Mouse (Mus musculus): Measurements from ENCODE around the gene Lbr. TPM values are rescaled to one million over a fixed set of nuclear protein-coding genes. Genes with fewer than 3 reads are reported as not detected.

Lbr gene
- polyA plus RNA-seq, 1 experiment from 2014 or later: 119 TPM

DNA sequence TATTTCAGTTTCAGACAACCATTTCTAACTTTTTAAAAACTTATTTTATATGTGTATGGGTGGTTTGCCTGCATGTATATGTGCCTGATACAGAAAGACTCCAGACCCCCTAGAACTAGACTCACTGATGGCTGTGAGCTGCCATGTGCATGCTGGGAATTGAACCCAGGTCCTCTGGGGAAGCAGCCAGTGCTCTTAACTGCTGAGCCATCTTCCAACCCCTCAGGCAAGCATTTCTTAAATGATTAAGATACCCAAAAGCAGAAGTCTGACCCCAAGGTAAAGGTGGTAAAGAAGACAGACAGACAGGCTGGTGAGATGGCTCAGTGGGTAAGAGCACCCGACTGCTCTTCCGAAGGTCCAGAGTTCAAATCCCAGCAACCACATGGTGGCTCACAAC, 12.0 kb upstream of the Lbr start:
- no peak overlapping the region for H3K4me2 ChIP-seq (ENCODE audit: low read depth, low read length)
- H3K27me3 ChIP-seq (ENCODE audit: insufficient read depth, low read length): no peaks in the 10 kb centered on the region
- TF ChIP-seq EP300 (IDR thresholded peaks at IDR 0.05; ENCODE audit: low read depth) (no peak), CTCF (IDR thresholded peaks at IDR 0.05; ENCODE audit: low read depth) (no peak)
- no peaks in the 10 kb centered on the region for H3K36me3 ChIP-seq (replicated peaks; ENCODE audit: insufficient read depth, low read length)
- H3K4me1 ChIP-seq (ENCODE audit: insufficient read depth): peaks cover 8% of the 10 kb centered on the region
- ATAC-seq (no peak), DNase-seq (no peak)
- H3K4me3 ChIP-seq (ENCODE audit: low read depth, low read length): no peak overlapping the region
- no peaks in the 10 kb centered on the region for H3K9me3 ChIP-seq (ENCODE audit: low read length)
- no peak overlapping the region for H3K9ac ChIP-seq (replicated peaks)
- no peak overlapping the region for H3K27ac ChIP-seq (ENCODE audit: low read depth)
- 91% methylated on average over 2 of the region's 2 CpGs for WGBS (ENCODE audit: insufficient replicate concordance)

DNA sequence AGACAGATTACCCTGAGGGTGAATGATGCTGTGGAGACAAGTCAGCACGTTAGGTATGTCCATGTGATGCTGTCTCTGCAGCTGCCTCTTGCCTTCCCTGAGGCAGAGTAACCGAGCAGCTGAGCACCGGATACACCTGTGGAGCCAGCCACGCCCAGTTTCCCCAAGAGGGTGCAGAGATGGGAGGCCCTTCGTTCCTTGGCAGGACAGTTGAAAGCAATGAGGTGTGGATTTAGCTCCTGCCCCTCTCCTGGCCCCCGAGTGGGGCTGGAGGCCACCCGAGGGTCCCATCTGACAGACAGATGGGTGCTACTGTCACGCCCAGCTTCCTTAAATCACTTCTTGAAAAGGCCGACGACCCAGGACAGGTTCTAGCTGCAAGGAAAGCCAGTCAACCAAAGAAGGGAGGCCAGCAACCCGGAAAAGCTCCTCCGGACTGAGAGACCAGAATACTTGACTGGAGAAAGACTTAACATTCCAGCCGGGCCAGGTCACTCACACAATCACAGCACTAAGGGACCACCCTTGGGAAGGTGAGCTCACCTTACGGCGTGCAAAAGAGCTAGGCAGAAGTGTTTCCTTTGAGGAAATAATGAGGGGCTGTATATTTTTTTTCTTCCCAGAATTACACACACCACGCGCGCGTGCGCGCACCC, 10.4 kb upstream of the Lbr start:
- Histone ChIP-seq H3K9ac (replicated peaks) (0 out of 2 replicates have a peak overlapping the region, but pooled peaks have one; percentile 8), H3K27me3 (ENCODE audit: insufficient read depth, low read length) (no peaks in the 10 kb centered on the region), H3K36me3 (replicated peaks; ENCODE audit: insufficient read depth, low read length) (no peaks in the 10 kb centered on the region), H3K27ac (ENCODE audit: low read depth) (peak overlapping the region; percentile 89), H3K9me3 (ENCODE audit: low read length) (no peaks in the 10 kb centered on the region), H3K4me2 (ENCODE audit: low read depth, low read length) (peak overlapping the region; percentile 72), H3K4me3 (ENCODE audit: low read depth, low read length) (peak overlapping the region; percentile 48), H3K4me1 (ENCODE audit: insufficient read depth) (peaks cover 6% of the 10 kb centered on the region)
- peak; percentile 84 for ATAC-seq
- peak; percentile 76 for DNase-seq
- WGBS (ENCODE audit: insufficient replicate concordance): 12% methylated on average over 16 of the region's 21 CpGs
- TF ChIP-seq EP300 (IDR thresholded peaks at IDR 0.05; ENCODE audit: low read depth): no peak
- no peak for TF ChIP-seq CTCF (IDR thresholded peaks at IDR 0.05; ENCODE audit: low read depth)

DNA sequence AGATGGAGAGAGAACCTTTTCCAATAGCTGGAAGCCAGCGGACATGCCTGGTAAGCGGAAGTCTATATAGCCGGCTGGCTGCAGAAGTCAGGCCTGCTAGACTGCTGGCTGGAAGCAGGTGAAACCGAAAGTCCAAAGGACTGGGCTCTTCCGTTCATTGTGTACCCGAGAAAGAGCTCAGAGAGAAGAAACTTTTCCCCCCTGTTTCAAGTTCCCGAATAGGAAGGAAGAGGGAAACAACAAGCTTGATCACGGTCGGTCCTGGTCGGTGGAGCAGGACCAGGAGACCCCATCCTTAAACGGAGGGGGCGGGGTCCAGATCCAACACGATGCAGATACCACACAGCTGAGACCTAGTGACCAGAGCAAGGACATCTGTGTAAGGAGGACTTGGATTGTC, 9.6 kb upstream of the Lbr start:
- ATAC-seq: peak; percentile 57
- TF ChIP-seq EP300 (IDR thresholded peaks at IDR 0.05; ENCODE audit: low read depth) (no peak), CTCF (IDR thresholded peaks at IDR 0.05; ENCODE audit: low read depth) (no peak)
- DNase-seq: no peak
- no peaks in the 10 kb centered on the region for H3K27me3 ChIP-seq (ENCODE audit: insufficient read depth, low read length)
- H3K4me1 ChIP-seq (ENCODE audit: insufficient read depth): peaks cover 6% of the 10 kb centered on the region
- WGBS (ENCODE audit: insufficient replicate concordance): 17% methylated on average over 13 of the region's 13 CpGs
- H3K9ac ChIP-seq (replicated peaks): peak overlapping the region; percentile 64
- peak overlapping the region; percentile 72 for H3K4me2 ChIP-seq (ENCODE audit: low read depth, low read length)
- H3K27ac ChIP-seq (ENCODE audit: low read depth): peak overlapping the region; percentile 89
- peak overlapping the region; percentile 48 for H3K4me3 ChIP-seq (ENCODE audit: low read depth, low read length)
- no peaks in the 10 kb centered on the region for H3K36me3 ChIP-seq (replicated peaks; ENCODE audit: insufficient read depth, low read length)
- H3K9me3 ChIP-seq (ENCODE audit: low read length): no peaks in the 10 kb centered on the region

DNA sequence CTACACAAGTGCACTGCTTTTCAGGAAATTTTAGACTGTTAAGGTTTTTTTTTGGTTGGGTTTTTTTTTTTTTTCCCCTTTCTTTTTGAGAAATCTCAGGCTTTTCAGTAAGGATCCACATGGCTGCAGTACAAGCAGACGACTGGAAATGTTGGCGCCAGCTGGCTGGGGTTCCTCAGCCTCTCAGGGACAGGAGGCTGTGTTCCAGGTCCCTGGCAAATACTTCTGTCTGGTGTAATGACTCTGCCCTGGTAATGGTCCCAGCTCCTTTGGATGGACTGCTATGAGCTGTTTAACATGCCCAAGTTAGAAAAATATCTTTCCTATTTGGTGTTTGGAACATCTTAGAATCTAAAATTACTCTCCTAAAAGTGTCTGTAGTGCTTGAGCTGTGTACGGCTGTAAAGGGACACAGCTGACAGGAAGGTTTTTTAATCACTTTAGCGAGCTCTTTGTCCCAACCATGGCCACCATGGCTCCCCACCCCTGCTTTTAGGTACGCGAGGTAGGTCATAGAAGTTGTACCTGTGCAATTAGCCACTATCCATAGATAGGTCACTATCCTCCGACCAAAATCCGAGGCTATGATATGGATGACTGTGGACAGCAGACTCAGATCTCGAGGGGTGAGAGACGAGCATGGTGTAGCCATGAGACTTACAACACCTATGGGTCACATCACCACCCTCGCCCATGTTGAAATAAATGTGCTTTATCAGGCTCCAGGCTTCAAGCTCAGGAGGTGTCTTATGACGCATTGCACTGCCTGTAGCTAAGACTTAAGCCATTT, 8.9 kb upstream of the Lbr start:
- ATAC-seq (no peak), DNase-seq (no peak)
- Histone ChIP-seq H3K27ac (ENCODE audit: low read depth) (peak overlapping the region; percentile 89), H3K36me3 (replicated peaks; ENCODE audit: insufficient read depth, low read length) (no peaks in the 10 kb centered on the region), H3K4me2 (ENCODE audit: low read depth, low read length) (peak overlapping the region; percentile 72), H3K27me3 (ENCODE audit: insufficient read depth, low read length) (no peaks in the 10 kb centered on the region), H3K9me3 (ENCODE audit: low read length) (no peaks in the 10 kb centered on the region), H3K4me1 (ENCODE audit: insufficient read depth) (peaks cover 6% of the 10 kb centered on the region), H3K4me3 (ENCODE audit: low read depth, low read length) (peak overlapping the region; percentile 48; the same call in 1 of the 2 replicates), H3K9ac (replicated peaks) (no peak overlapping the region)
- TF ChIP-seq CTCF (IDR thresholded peaks at IDR 0.05; ENCODE audit: low read depth) (no peak), EP300 (IDR thresholded peaks at IDR 0.05; ENCODE audit: low read depth) (no peak)
- WGBS (ENCODE audit: insufficient replicate concordance): 72% methylated on average over 12 of the region's 12 CpGs

DNA sequence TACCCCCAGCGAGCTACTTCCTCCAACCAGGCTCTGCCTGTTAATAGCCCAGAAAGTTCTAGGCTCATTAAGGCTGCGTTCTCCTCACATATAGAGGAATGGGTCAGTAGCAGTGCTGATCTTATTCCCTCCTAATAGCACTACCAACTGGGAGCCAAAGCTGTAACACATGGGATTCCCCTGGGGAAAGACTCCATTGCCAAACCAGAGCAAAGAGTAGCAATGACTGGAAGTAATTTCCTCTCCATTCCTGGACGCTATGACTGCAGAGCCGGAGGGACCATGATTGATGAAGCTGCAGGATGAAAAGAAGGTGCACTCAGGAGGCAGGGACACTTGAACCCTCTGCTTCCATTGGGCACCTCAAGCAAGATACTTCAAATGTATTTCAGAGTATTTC, 7.6 kb upstream of the Lbr start:
- ATAC-seq (no peak), DNase-seq (no peak)
- Histone ChIP-seq H3K36me3 (replicated peaks; ENCODE audit: insufficient read depth, low read length) (no peaks in the 10 kb centered on the region), H3K4me3 (ENCODE audit: low read depth, low read length) (no peak overlapping the region), H3K9me3 (ENCODE audit: low read length) (no peaks in the 10 kb centered on the region), H3K27me3 (ENCODE audit: insufficient read depth, low read length) (no peaks in the 10 kb centered on the region), H3K4me1 (ENCODE audit: insufficient read depth) (peaks cover 6% of the 10 kb centered on the region), H3K4me2 (ENCODE audit: low read depth, low read length) (no peak overlapping the region), H3K9ac (replicated peaks) (no peak overlapping the region), H3K27ac (ENCODE audit: low read depth) (no peak overlapping the region)
- TF ChIP-seq EP300 (IDR thresholded peaks at IDR 0.05; ENCODE audit: low read depth): no peak
- no peak for TF ChIP-seq CTCF (IDR thresholded peaks at IDR 0.05; ENCODE audit: low read depth)
- WGBS (ENCODE audit: insufficient replicate concordance): 83% methylated on average over 4 of the region's 4 CpGs

DNA sequence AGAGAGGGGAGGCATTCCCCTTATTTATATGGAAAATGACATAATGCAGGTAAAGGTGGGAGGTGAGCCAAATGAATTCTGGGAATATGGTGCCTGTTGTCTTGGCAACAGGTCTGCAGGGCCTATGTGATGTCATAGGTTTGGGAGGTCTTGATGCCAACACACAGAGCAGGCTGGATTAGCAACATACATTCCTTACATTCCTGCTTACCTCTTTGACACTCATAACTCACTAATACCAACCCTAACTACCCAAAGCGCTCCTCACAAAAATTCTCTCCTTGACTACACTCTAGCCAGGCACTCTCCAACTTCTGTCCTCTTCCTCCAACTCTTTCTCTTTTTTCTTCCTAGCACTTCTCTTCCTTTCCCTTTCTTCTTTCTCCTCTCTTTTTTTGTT, 5.4 kb upstream of the Lbr start:
- WGBS (ENCODE audit: insufficient replicate concordance): 86% methylated on average over 1 of the region's 1 CpGs
- peaks cover 8% of the 10 kb centered on the region for H3K4me1 ChIP-seq (ENCODE audit: insufficient read depth)
- no peak overlapping the region for H3K9ac ChIP-seq (replicated peaks)

More for the DNA sequence above, 5.4 kb upstream of the Lbr start:
- H3K27me3 ChIP-seq (ENCODE audit: insufficient read depth, low read length): no peaks in the 10 kb centered on the region
- H3K9me3 ChIP-seq (ENCODE audit: low read length): no peaks in the 10 kb centered on the region
- H3K27ac ChIP-seq (ENCODE audit: low read depth): no peak overlapping the region
- no peak overlapping the region for H3K4me3 ChIP-seq (ENCODE audit: low read depth, low read length)
- no peak for ATAC-seq
- no peak overlapping the region for H3K4me2 ChIP-seq (ENCODE audit: low read depth, low read length)
- H3K36me3 ChIP-seq (replicated peaks; ENCODE audit: insufficient read depth, low read length): no peaks in the 10 kb centered on the region
- DNase-seq: no peak
- TF ChIP-seq EP300 (IDR thresholded peaks at IDR 0.05; ENCODE audit: low read depth) (no peak), CTCF (IDR thresholded peaks at IDR 0.05; ENCODE audit: low read depth) (no peak)
